Mouse (Mus musculus) lung, adult 2 months (tissue): ENCODE results near the gene Thrap3.

Experiments
- CTCF ChIP-seq: fragments of 200-500 bp; IDR thresholded peaks from 2 replicates; pipeline ENCODE4 v1.5.1; 2011; ENCODE audit warnings: mild to moderate bottlenecking, low read length, control low read depth; ENCODE audit not compliant: insufficient read depth
- POLR2A ChIP-seq: fragments of 200-500 bp; IDR thresholded peaks from 2 replicates; pipeline ENCODE4 v1.6.1; 2011; ENCODE audit warnings: low read depth, mild to moderate bottlenecking, control low read depth, low read length, borderline replicate concordance; ENCODE audit errors: extremely low read depth

DNA sequence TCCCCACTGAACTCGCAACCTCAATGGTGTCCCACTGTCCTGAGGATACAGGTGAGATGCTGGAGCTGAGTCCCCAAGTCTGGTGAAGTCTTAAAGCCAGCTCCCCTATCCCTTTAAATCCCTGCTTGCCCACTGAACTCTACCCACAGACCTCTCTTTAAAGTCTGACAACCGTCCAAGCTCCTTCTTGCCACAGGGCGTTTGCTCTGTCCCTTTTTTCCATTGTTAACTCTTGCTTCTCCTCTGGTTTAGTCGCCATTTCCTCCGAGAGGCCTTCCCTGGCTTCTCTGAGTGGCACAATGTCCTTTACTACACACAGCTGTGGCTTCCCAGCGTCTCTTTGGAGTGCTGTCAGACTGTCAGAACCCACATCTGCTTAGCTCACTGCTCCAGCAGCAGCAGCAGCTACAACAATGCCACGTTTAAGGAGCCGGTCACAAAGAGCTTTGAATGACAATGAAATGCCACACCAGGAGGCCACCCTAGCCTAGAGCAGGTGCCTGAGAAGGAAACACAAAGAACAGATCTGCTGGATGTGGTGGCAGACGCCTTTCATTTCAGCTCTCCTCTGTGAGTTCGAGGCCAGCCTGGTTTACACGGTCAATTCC lies 45.8 kb upstream of the Thrap3 start:
- TF ChIP-seq POLR2A (no peak), CTCF (no peak)
